Mouse (Mus musculus) CH12.LX (cell line): ENCODE measurements around the gene Tctn1.

Experiments used
- CTCF ChIP-seq, 2 experiments: IDR thresholded peaks in 1 of 2; conservative IDR thresholded peaks in 1 of 2; 2 replicates each; pipeline ENCODE4 v1.5.1; 2011 to 2012; ENCODE audit warnings: low read depth in 2 of 2, low read length in 2 of 2, improper control_type of control experiment in 1 of 2, inconsistent platforms in 1 of 2, mild to moderate bottlenecking in 1 of 2, moderate library complexity in 1 of 2
- EP300 ChIP-seq: IDR thresholded peaks from 2 replicates; pipeline ENCODE4 v1.6.1; 2011; ENCODE audit warnings: low read length, improper control_type of control experiment

GRCm38 (mm10) chr5:122295113-122295935 is 31.1 kb upstream of the Tctn1 start:
- no peak for TF ChIP-seq EP300
- no peak for TF ChIP-seq CTCF (conservative IDR thresholded peaks at IDR 0.05 in 1 of 2, IDR thresholded peaks at IDR 0.05 in 1 of 2; ENCODE audit: low read depth in 2 of 2, low read length in 2 of 2)
